Mouse (Mus musculus): ENCODE data around the gene Ubl4b. TPM values are rescaled to one million over a fixed set of nuclear protein-coding genes. Genes with fewer than 3 reads are reported as not detected.

Ubl4b gene
- total RNA-seq, 2 experiments from 2014 or later = not detected

- intact Hi-C loops (cut with DNase I) = no loop called here
- DNase-seq = no peak
These were observed 16.3 kb upstream of the Ubl4b start for GRCm38 (mm10) chr3:107571205-107571604.

DNA sequence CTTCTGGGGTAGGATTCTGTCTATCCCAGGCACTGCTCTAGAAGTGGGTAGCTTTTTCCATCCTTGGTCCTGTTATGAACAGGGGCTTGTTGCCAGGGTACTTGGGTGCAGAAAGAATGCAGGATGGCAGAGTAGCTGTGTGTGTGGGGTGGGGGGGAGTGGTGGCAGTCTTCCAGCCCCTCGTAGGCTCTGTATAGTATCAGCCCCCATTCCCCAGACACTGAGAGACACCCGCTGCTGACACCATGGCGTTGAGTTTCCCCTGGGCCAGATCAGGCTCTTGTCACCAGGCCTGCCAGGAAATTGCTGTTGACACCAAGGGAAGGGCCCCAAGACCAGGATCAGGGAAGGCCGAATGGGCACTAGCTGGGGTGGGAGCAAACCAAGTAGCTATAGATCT is 13.8 kb upstream of the Ubl4b start:
- DNase-seq = no peak
- intact Hi-C loops (cut with DNase I) = no loop called here

GRCm38 (mm10) chr3:107567766-107568165 is 12.9 kb upstream of the Ubl4b start:
- intact Hi-C loops (cut with DNase I) = no loop called here
- no peak for DNase-seq

DNA sequence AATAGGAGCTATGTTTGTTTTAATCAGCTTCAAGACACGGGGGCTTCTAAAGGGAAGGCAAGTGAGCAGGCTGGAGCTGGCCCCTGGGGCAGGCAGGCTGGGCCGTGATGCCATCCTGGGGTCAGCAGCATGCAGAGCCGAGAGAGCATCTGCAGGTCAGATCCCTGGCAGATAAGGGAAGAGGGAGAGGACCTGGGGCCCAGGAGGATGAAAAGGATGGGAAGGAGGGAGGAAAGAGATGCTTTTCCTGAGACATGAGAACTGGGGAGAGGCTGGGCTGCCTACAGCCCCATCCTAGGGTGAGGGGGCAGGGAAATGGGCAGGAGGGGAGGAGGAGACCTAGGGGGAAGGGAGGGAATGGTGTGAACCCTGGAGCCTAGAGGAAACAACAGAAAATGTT is 10.5 kb upstream of the Ubl4b start:
- intact Hi-C loops (cut with DNase I) = no loop called here
- no peak for DNase-seq

DNA sequence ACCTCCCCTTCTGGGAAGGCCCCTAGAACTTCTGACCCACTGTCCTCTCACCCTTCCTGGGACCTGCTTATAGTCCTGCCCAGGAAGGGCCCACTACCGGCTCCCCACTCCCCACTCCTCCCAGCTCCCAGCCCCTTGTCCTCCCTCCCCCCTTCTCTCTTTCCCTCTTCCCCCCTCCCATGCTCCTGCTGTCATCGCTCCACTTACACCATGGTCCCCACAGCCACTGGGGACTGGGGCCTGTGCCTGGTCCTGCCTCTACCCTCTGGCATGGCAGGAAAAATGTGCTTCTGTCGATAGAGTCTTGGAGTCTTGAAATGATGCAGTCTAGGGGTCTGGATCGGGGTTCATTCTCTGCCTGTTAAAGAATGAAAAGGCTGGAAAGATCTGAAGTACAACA is 9.0 kb upstream of the Ubl4b start:
- DNase-seq = no peak
- intact Hi-C loops (cut with DNase I) = no loop called here

- intact Hi-C loops (cut with DNase I) = no loop called here
- DNase-seq = no peak
These were observed 7.7 kb upstream of the Ubl4b start for GRCm38 (mm10) chr3:107562591-107562990.

DNA sequence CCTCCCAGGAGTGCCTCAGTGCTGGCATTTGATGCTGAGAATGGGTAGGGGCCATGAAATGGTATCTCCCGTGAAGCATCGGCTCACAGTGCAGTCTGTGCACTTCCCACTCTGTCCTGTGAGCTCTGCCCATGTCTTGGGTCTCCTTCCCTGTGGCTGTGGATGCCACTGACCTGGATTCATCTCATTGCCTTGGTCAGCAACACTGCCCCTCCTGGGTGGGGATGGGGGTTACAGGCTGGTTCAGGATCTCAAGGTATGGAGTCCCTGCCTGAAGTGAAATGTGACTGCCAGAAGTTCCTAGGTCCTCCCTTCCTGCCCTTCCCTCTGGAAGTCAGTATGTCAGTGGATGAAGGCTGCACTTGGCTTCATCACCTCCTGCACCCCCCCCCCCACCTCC is 7.2 kb upstream of the Ubl4b start:
- intact Hi-C loops (cut with DNase I) = no loop called here
- no peak for DNase-seq

DNA sequence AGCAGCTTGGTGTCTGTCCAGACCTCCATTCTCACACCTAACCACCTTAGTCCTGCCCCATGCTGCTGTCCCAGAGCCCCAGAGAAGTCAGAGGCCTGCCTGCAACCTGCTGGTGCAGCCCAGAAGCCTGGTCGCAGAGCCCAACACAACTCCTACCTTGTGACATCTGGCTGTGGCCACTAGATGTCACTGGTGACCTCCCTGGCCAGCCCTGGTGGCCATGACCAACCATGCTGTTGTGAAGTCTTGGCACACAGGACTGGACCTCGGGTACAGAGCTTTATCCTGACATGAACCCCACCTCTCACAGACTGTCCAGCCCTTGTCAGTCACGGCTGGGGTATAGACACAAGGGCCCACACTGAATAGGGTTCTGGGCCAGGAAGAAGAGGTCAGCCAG is 4.3 kb upstream of the Ubl4b start:
- intact Hi-C loops (cut with DNase I) = no loop called here
- peak; percentile 57 to 63 for DNase-seq

DNA sequence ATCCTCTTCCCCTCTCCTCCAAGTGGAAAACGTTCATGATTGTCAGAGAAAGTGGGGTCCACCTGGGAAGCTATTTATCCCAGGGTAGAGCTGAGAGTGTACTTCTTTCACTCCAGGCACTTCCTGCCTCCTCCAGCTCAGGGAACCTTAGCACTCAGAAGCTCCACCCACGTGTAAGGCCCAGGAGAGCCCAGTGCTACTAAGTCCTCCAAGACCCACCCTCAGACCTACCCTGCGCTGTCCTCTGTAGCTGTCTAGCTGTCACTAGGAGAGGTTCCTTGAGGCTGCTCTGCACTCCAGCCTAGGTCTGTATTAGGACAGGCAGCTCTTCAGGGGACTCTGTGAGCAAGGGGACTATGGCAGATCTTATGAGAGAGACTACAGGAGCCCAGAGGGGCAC is 3.9 kb upstream of the Ubl4b start:
- no peak for DNase-seq
- intact Hi-C loops (cut with DNase I) = no loop called here

- peak in 1 of 2 experiments; percentile 54 for DNase-seq
- intact Hi-C loops (cut with DNase I) = no loop called here
These were observed 4.3 kb downstream of the Ubl4b start for GRCm38 (mm10) chr3:107550409-107551049.

DNA sequence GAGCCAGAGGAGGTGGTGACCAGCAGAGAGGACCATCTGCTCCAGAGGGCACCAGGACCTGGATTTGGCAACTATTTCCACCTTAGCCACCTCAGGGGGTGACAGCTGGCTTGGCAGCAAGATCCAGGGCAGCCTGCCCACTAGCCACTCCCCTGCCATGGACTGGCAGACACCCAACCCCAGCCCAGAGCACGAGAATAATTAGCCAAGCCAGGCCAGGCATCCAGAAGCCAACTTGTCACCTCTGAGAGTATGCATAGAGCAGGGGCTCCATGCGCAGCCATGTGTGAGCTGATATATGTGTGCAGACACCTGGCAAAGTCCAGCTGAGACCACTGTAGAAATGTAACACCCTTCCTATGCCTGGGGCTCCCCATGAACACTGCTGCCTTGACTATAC is 7.9 kb downstream of the Ubl4b start:
- intact Hi-C loops (cut with DNase I) = no loop called here
- no peak for DNase-seq

GRCm38 (mm10) chr3:107545716-107546412 is 9.0 kb downstream of the Ubl4b start:
- intact Hi-C loops (cut with DNase I) = no loop called here
- DNase-seq = no peak

DNA sequence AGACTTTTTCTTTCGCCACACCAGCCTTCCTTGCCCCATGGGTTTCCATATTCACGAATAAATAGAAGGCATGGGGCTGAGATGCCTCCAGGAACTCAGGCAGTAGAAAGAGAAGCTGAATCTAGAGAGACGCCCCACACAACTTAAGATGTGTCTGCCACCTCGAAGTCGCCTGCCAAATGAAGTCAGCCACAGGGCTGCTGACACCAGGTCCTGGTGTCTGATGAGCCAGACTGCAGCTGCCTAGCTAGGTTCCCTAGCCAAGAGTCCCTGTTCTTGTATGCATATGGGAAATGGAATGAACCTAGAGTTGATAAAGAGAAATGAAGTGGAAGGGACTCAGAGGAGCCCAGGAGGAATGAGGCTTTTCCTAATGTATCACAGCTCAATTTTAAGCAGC is 9.6 kb downstream of the Ubl4b start:
- DNase-seq = no peak
- intact Hi-C loops (cut with DNase I) = no loop called here

GRCm38 (mm10) chr3:107543158-107544080 is 11.5 kb downstream of the Ubl4b start:
- no peak for DNase-seq

DNA sequence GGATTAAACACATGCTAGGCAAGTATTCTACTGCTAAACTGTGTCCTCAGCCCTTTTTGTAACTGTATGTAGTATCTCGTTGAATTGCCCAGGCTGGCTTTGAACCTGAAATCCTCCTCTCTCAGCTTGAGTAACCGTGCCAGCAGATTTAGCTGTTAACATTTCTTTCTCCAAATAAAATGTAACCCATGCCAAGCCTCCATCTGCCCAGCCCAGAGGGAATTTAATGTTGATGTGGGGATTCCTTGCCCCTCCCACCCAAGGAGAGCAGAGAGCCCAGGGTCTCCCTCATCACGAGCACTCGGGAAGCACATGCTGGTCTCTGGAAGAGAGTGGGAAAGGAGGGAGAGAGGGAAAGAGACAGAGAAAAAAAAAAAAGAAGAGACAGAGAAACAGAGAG is 12.3 kb downstream of the Ubl4b start:
- no peak for DNase-seq
- intact Hi-C loops (cut with DNase I) = no loop called here

More at GRCm38 (mm10) chr3:107543158-107544080, 11.5 kb downstream of the Ubl4b start:
- intact Hi-C loops (cut with DNase I) = no loop called here

GRCm38 (mm10) chr3:107537504-107537889 is 17.4 kb downstream of the Ubl4b start:
- intact Hi-C loops (cut with DNase I) = no loop called here
- no peak for DNase-seq

DNA sequence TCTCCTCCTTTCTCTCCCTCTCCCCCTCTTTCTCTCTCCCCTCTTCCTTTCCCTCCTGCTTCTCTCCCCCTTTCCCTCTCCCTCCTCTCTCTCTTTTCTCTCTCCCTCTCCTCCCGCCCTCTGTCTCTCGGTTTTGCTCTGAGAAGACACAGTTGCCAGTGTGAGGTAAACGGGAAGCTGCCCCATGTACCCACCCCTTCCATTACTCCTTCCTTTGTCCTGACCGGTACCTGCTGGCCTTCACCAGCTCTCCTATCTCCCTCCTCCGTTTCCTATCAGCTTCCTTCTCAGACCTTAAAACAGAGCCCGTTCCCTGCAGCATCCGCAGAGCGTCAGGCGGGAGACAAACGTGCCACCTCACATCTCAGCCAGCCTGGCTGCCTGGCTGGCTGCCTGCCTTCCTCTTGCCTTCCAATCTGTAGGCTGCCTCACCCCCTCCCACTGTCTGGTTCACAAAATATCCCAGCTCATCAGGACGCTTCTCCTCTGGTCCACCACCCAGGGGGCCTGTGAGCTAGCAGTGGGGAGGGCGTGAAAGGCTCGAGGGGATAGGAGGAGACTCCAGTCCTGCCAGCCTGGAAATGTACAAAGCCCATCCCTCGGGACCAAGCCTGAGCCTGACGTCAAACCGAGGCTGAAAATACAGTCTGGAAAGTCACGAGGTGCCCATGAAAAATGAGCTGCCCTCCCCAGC is 17.9 kb downstream of the Ubl4b start:
- intact Hi-C loops (cut with DNase I) = no loop called here
- no peak for DNase-seq

- intact Hi-C loops (cut with DNase I) = no loop called here
- DNase-seq = no peak
These were observed 19.9 kb downstream of the Ubl4b start for GRCm38 (mm10) chr3:107534951-107535350.

DNA sequence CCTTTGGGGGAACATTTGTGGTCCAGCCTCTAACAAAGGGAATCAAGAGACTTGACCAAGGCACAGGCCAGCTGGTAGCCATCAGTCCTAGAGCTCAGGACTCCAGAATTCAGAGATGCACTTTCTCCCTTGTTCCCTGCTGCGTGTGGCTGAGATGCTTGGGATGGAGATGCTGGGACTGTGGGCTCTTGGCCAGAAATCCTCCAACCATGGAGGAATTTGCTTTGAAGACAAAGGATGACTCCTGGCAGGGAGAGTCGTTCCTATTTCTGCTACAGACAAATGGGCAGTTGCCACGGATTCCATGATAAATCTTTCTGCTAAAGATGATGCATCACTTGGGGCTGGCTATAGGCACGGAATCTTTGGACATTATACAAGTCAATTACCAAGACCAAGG is 21.3 kb downstream of the Ubl4b start:
- intact Hi-C loops (cut with DNase I) = no loop called here
- DNase-seq = no peak

DNA sequence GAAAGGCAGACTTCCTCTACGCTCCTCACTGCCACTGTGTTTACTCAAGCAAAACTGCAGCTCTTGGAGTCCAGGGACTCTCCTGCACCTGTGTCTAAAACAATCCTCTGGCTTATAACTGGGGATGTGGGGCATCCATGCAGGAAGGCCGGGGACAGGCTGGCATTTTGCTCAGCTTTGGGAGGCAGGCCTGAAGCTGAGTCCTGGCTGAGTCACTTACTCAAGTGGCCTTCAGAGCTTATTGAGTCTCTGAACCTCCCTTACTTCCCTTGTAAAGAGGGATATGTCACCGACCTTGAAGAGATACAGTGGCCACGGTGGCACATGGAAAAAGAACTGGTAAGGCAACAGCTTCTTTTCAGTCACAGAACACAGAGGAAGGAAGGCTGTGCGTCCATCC is 24.3 kb downstream of the Ubl4b start:
- intact Hi-C loops (cut with DNase I) = no loop called here
- DNase-seq = no peak

- DNase-seq = no peak
- intact Hi-C loops (cut with DNase I) = no loop called here
These were observed 25.7 kb downstream of the Ubl4b start for GRCm38 (mm10) chr3:107529182-107529581.
